Mouse (Mus musculus): Measurements from ENCODE around the gene Ddx39b.

DNA sequence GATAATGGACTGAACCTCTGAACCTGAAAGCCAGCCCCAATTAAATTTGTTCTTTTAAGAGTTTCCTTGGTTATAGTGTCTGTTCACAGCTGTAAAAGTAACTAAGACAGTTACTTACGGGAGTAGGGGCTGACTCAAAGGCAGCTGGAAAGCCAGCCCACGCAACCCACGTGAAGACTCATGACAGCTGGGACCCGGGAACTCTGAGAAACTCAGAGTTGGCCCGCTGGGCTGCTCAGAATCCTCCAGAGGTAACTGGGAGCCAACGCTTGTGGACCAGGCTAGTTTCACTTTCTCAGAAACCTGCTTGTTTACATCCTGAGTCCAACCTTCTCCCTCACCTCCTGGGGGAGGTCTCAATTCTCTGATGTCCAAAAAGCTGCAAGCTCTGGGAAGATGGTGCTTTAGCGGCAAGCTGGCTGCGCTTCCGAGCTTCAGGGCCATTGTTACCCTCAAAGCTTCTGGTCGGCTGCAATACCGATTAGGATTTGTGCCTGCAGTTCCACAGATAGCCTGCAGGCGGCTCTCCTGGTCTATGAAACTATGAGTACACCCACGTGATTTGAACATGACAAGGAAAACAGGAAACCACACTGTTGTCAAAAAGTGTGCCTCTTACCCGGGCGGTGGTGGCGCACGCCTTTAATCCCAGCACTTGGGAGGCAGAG is 16.4 kb downstream of the Ddx39b start:
- no peak for TF ChIP-seq GATA1 (IDR thresholded peaks at IDR 0.05; ENCODE audit: low read length)
- TF ChIP-seq TAL1 (IDR thresholded peaks at IDR 0.05; ENCODE audit: low read length): no peak
